14 mouse cellular contexts compared by ENCODE assay signal in genomic region chr3:119684741-119685140, GRCm38 (mm10).
A peak's percentile ranks its signal among the peaks of the same experiment; 100 is the strongest.
DNase-seq lines count a peak whose midpoint lies in the region; ATAC-seq and TF ChIP-seq lines count a peak whose summit lies in the region.
"Had no signal": no experiment of that assay in that cellular context is flagged by ENCODE, and none has a peak within 500 bp of the region (broad histone marks: within the 10 kb centered on the region; RNA-seq: fewer than 3 reads in every experiment).

No protein-coding gene starts in this region.

- no peak for DNase-seq in frontal cortex, postnatal 25 days (ENCODE audit: low spot score in 2 of 2)
- peak; percentile 11 for DNase-seq in brain, adult 2 months (ENCODE audit: low read depth, low spot score)
- peak; percentile 77 for DNase-seq in brain, embryonic 14.5 days (ENCODE audit: low read depth)
- peak; percentile 2 for DNase-seq in telencephalon, adult 2 months (ENCODE audit: low read depth, low spot score)
- no peak for DNase-seq in thymus, postnatal 0 days (ENCODE audit: low spot score)
- DNase-seq: adrenal gland, adult 2 months; adrenal gland, postnatal 25 days; cerebellum, adult 11-12 months; cerebellum, adult 9-10 months; cerebellum, postnatal 25 days; gastrocnemius, adult 2 months; gastrocnemius, postnatal 25 days had no signal

- no peak for TF ChIP-seq CTCF in brain, embryonic 14.5 days (IDR thresholded peaks at IDR 0.05; ENCODE audit: borderline replicate concordance, extremely low read depth, insufficient read depth, insufficient read length)

- ATAC-seq in frontal cortex, adult (ENCODE audit: low TSS enrichment) = peak; percentile 41
- ATAC-seq: intestine, embryonic 15.5 days had no signal

- TF ChIP-seq POLR2A in brain, embryonic 14.5 days (IDR thresholded peaks at IDR 0.05; ENCODE audit: borderline replicate concordance, extremely low read depth, insufficient read depth, insufficient read length, poor library complexity, severe bottlenecking) = no peak

Comparison
In these comparisons a context has a peak if more than half of its experiments do, and no peak if none do; other contexts are left out.
1. DNase-seq: peak in brain, adult 2 months (single experiment), brain, embryonic 14.5 days (single experiment) and telencephalon, adult 2 months (single experiment); none in frontal cortex, postnatal 25 days (0 of 2) and thymus, postnatal 0 days (single experiment).